Mouse (Mus musculus): ENCODE data around the gene Pcyt1a. TPM values are rescaled to one million over a fixed set of nuclear protein-coding genes. Genes with fewer than 3 reads are reported as not detected.
"Not testable (repeated sequence)": the region's sequence is repeated elsewhere in the genome, so short reads cannot be mapped to it uniquely, and the experiment has no call there.

The Pcyt1a gene
- polyA plus RNA-seq, 1 experiment: 23.8 TPM

DNA sequence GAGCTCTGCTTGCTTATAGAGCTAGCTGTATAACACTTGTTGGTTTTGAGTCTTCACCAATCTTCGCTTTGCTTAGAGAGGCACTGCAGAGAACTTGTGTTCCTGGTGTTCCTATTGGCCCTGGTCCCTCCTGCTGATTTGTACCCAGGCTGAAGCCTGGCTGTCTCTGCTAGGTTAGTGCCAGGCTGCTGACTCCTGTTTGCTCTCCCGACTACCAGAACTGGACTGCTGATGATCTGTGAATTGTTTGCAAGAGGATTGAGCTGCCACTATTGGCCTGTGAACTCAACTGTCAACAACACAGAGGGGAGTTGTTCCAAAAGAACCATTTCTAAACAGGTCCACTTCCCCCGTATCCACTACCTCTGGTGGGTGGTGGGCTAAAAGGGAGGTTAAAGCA lies 10.7 kb downstream of the Pcyt1a start:
- no peaks in the 10 kb centered on the region for H3K27me3 ChIP-seq (ENCODE audit: control insufficient read depth, insufficient read depth, insufficient read length)
- no peak for TF ChIP-seq MAX (IDR thresholded peaks at IDR 0.05; ENCODE audit: low read depth)
- TF ChIP-seq POLR2AphosphoS2 (IDR thresholded peaks at IDR 0.05; ENCODE audit: insufficient read length, low read depth): no peak
- TF ChIP-seq TCF3 (IDR thresholded peaks at IDR 0.05; ENCODE audit: insufficient read length, low read depth): no peak
- no peak for TF ChIP-seq USF1 (IDR thresholded peaks at IDR 0.05; ENCODE audit: low read depth)
- TF ChIP-seq REST (IDR thresholded peaks at IDR 0.05; ENCODE audit: insufficient read depth, insufficient read length): no peak
- no peak for TF ChIP-seq POLR2A (IDR thresholded peaks at IDR 0.05; ENCODE audit: insufficient read length, low read depth)
- TF ChIP-seq CEBPB (IDR thresholded peaks at IDR 0.05; ENCODE audit: insufficient read depth, poor library complexity, severe bottlenecking): no peak
- no peak for TF ChIP-seq E2F4 (IDR thresholded peaks at IDR 0.05; ENCODE audit: insufficient read depth)
- no peak for TF ChIP-seq MYOG (IDR thresholded peaks at IDR 0.05; ENCODE audit: control insufficient read depth in 1 of 3, insufficient read depth in 1 of 3, insufficient read length in 2 of 3, low read depth in 2 of 3)

DNA sequence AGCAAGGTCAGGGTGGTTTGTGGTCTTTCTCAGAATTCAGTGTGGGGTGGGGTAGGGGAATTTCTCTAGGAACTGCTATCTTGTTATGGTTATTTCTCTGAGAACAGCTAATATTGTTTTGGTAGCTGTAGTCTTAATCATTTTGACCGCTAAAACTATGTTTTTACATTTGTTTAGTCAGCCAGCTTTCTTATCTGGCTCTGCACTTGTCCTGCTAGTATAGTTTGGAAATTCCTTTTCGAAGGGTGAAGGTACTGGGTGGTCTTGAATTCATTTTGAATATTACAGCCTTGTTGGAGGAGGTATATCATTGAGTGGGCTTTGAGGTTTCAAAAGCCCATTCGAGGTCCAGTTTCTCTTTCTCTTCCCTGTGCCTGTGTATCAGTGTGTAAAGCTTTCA lies 13.9 kb downstream of the Pcyt1a start:
- not testable (repeated sequence) for H3K27me3 ChIP-seq (ENCODE audit: control insufficient read depth, insufficient read depth, insufficient read length); H3K36me3 ChIP-seq (ENCODE audit: control insufficient read depth, insufficient read depth); H3K4me3 ChIP-seq; H3ac ChIP-seq (ENCODE audit: control insufficient read depth, insufficient read length); H3K4me2 ChIP-seq (ENCODE audit: low read depth); H3K79me2 ChIP-seq (ENCODE audit: control insufficient read depth, insufficient read depth)

More for the DNA sequence above, 10.7 kb downstream of the Pcyt1a start:
- Histone ChIP-seq H3K4me3 (no peak overlapping the region), H3ac (ENCODE audit: control insufficient read depth, insufficient read length) (no peak overlapping the region), H3K4me2 (ENCODE audit: low read depth) (no peak overlapping the region), H3K79me2 (ENCODE audit: control insufficient read depth, insufficient read depth) (peaks cover 15% of the 10 kb centered on the region), H3K36me3 (ENCODE audit: control insufficient read depth, insufficient read depth) (peaks cover 5% of the 10 kb centered on the region)

DNA sequence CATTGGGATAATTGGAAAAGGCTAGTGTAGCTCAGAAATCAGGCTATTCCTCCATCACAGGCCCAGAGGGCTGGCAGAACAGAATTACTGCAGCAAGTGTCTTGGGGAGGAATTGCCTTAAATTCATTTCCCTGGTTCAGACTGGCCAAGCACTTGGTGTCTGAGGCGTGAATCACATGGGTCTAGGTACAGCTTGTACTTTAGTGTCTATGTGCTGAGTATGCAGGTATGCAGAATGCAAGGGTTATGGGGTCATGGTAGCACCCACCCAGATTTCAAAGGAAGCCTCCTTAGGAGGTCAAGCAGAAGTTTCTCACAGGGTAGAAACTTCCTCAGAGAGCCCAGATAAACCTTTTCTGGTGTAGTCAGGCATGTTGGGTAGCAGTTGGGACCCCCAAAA lies 14.8 kb downstream of the Pcyt1a start:
- no peak overlapping the region for H3K4me3 ChIP-seq
- H3K4me2 ChIP-seq (ENCODE audit: low read depth): no peak overlapping the region
- H3K27me3 ChIP-seq (ENCODE audit: control insufficient read depth, insufficient read depth, insufficient read length): no peaks in the 10 kb centered on the region
- no peak overlapping the region for H3ac ChIP-seq (ENCODE audit: control insufficient read depth, insufficient read length)
- H3K79me2 ChIP-seq (ENCODE audit: control insufficient read depth, insufficient read depth): peaks cover 5% of the 10 kb centered on the region
- H3K36me3 ChIP-seq (ENCODE audit: control insufficient read depth, insufficient read depth): no peaks in the 10 kb centered on the region
- no peak for TF ChIP-seq REST (IDR thresholded peaks at IDR 0.05; ENCODE audit: insufficient read depth, insufficient read length)

- peaks cover 2% of the 10 kb centered on the region for H3K36me3 ChIP-seq (ENCODE audit: control insufficient read depth, insufficient read depth)
- no peak for TF ChIP-seq MYOD1 (IDR thresholded peaks at IDR 0.05; ENCODE audit: control insufficient read depth in 1 of 3, insufficient read length in 2 of 3, low read depth in 2 of 3)
- TF ChIP-seq CEBPB (IDR thresholded peaks at IDR 0.05; ENCODE audit: insufficient read depth, poor library complexity, severe bottlenecking): no peak
- TF ChIP-seq TCF12 (IDR thresholded peaks at IDR 0.05; ENCODE audit: insufficient read depth, poor library complexity, severe bottlenecking): no peak
- TF ChIP-seq MYOG (IDR thresholded peaks at IDR 0.05; ENCODE audit: control insufficient read depth in 1 of 3, insufficient read depth in 1 of 3, insufficient read length in 2 of 3, low read depth in 2 of 3): no peak
- TF ChIP-seq E2F4 (IDR thresholded peaks at IDR 0.05; ENCODE audit: insufficient read depth): no peak
- TF ChIP-seq USF1 (IDR thresholded peaks at IDR 0.05; ENCODE audit: low read depth): no peak
- no peak for TF ChIP-seq TCF3 (IDR thresholded peaks at IDR 0.05; ENCODE audit: insufficient read length, low read depth)
- TF ChIP-seq REST (IDR thresholded peaks at IDR 0.05; ENCODE audit: insufficient read depth, insufficient read length): no peak
- TF ChIP-seq POLR2AphosphoS2 (IDR thresholded peaks at IDR 0.05; ENCODE audit: insufficient read length, low read depth): no peak
- no peak for TF ChIP-seq POLR2A (IDR thresholded peaks at IDR 0.05; ENCODE audit: insufficient read length, low read depth)
- TF ChIP-seq MAX (IDR thresholded peaks at IDR 0.05; ENCODE audit: low read depth): no peak
- no peak for TF ChIP-seq SRF (IDR thresholded peaks at IDR 0.05; ENCODE audit: control insufficient read depth, insufficient read length, low read depth)
- H3K4me2 ChIP-seq (ENCODE audit: low read depth): no peak overlapping the region
- H3K4me3 ChIP-seq: no peak overlapping the region
- H3K79me2 ChIP-seq (ENCODE audit: control insufficient read depth, insufficient read depth): peaks cover 5% of the 10 kb centered on the region
- H3ac ChIP-seq (ENCODE audit: control insufficient read depth, insufficient read length): no peak overlapping the region
- no peaks in the 10 kb centered on the region for H3K27me3 ChIP-seq (ENCODE audit: control insufficient read depth, insufficient read depth, insufficient read length)
Observed at GRCm38 (mm10) chr16:32446563-32447138, 15.9 kb downstream of the Pcyt1a start.

GRCm38 (mm10) chr16:32449665-32450064 lies 18.9 kb downstream of the Pcyt1a start:
- peaks cover 11% of the 10 kb centered on the region for H3K36me3 ChIP-seq (ENCODE audit: control insufficient read depth, insufficient read depth)
- H3K79me2 ChIP-seq (ENCODE audit: control insufficient read depth, insufficient read depth): peaks cover under 1% of the 10 kb centered on the region
- H3ac ChIP-seq (ENCODE audit: control insufficient read depth, insufficient read length): no peak overlapping the region
- no peaks in the 10 kb centered on the region for H3K27me3 ChIP-seq (ENCODE audit: control insufficient read depth, insufficient read depth, insufficient read length)
- no peak overlapping the region for H3K4me2 ChIP-seq (ENCODE audit: low read depth)
- TF ChIP-seq SRF (IDR thresholded peaks at IDR 0.05; ENCODE audit: control insufficient read depth, insufficient read length, low read depth) (no peak), TCF3 (IDR thresholded peaks at IDR 0.05; ENCODE audit: insufficient read length, low read depth) (no peak), MYOG (IDR thresholded peaks at IDR 0.05; ENCODE audit: control insufficient read depth in 1 of 3, insufficient read depth in 1 of 3, insufficient read length in 2 of 3, low read depth in 2 of 3) (no peak)
- H3K4me3 ChIP-seq: no peak overlapping the region

DNA sequence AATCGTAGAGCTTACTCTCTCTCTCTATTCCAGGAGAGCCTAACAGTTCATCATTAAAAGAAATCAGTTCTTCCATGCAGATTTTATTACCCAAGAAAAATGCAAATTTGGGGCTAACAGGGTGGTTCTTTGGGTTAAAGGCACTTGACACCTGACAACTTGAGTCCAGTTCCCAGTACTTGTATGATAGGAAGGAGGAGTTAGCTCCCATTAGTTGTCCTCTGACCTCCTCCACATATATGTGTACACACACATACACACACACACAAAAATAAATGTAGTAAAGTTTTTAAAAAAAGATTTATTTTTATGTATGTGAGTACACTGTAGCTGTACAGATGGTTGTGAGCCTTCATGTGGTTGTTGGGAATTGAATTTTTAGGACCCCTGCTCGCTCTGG lies 19.4 kb downstream of the Pcyt1a start:
- H3K36me3 ChIP-seq (ENCODE audit: control insufficient read depth, insufficient read depth): peaks cover 11% of the 10 kb centered on the region
- H3ac ChIP-seq (ENCODE audit: control insufficient read depth, insufficient read length): no peak overlapping the region
- no peaks in the 10 kb centered on the region for H3K79me2 ChIP-seq (ENCODE audit: control insufficient read depth, insufficient read depth)
- H3K4me2 ChIP-seq (ENCODE audit: low read depth): no peak overlapping the region
- TF ChIP-seq POLR2A (IDR thresholded peaks at IDR 0.05; ENCODE audit: insufficient read length, low read depth): no peak
- H3K4me3 ChIP-seq: no peak overlapping the region
- H3K27me3 ChIP-seq (ENCODE audit: control insufficient read depth, insufficient read depth, insufficient read length): no peaks in the 10 kb centered on the region
